Mouse (Mus musculus): Measurements from ENCODE around the gene Plin4.

The Plin4 gene

GRCm38 (mm10) chr17:56057381-56058120 lies 52.1 kb downstream of the Plin4 start:
- DNase-seq (ENCODE audit: low read depth, low spot score) = no peak

- DNase-seq (ENCODE audit: low read depth, low spot score) = no peak
These were observed 53.5 kb downstream of the Plin4 start for GRCm38 (mm10) chr17:56055945-56056678.

GRCm38 (mm10) chr17:56054938-56055337 lies 54.7 kb downstream of the Plin4 start:
- DNase-seq (ENCODE audit: low read depth, low spot score) = no peak

- DNase-seq (ENCODE audit: low read depth, low spot score) = no peak
These were observed 58.2 kb downstream of the Plin4 start for GRCm38 (mm10) chr17:56051369-56051768.
